Mouse (Mus musculus) kidney, adult 9 months (tissue): ENCODE results near the gene Slit1.

ENCODE experiments used
- DNase-seq: peaks from one replicate; pipeline ENCODE4 v3.0.0; 2022

Slit1 gene

DNA sequence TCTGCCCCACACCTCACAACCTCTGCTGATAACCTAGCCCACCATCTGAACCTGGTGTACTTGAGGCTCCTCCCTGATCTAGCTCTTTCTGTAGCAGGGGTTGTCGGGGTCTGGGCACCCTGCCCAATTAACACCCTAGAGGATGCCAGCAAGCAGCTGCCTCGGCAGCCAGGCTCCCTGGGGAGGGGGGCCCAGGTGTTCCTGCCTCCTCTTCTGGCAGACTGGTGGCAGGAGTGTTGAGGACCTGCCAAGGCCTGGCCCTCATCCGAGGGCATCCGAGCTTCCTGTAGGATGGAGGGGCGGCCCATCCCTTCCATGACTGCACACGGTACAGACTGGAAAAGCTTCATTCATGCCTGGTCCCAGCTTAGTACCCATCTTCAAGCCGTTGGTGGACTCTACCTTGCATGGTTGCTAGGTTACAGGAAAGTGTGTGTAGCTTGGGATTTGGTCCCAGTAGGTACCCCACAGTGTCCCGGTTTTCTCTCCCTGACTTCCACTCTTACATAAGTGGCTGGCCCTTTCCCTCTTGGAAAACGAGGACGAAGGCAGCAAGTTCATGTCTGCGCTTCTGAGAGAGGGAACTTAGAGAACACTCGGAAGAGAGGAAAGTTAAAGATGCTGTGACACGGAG lies 57.9 kb downstream of the Slit1 start:
- no peak for DNase-seq

DNA sequence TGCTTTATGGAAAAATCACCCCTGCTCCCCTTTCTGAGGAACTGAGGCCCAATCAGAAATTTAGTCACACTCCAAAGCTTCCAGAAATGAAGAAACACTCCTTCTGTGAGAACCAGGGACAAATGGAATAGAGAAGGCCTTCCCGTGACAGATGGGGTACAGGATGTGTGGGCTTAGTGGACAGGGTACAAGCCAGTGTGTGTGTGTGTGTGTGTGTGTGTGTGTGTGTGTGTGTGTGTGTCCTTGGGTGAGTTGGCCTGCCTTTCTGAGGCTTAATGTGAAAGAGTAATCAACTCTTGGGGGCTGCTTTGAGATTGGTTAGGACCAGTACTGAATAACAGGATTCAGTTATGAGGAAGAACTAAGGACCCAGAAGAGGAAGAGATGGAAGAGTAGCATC lies 58.6 kb downstream of the Slit1 start:
- no peak for DNase-seq

DNA sequence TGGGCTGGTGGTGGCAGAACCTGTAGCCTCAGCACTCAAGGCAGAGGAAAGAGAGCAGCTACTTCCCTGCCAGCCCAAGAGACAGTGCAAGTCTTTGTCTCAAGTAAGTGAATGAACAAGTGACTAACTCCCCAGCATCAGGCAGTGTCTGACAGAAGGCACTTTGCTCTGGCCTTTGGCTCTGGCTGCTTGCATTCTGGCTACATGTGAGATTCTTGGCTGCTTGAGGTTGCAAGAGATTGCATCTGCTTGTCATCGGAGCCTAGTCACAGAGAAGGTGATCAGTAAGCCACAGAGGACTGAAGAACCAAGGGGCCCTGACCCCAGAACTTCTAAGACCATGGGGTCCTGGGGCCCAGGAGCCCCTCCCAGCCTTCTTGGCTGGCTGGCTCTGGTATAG lies 59.5 kb downstream of the Slit1 start:
- DNase-seq = no peak

DNA sequence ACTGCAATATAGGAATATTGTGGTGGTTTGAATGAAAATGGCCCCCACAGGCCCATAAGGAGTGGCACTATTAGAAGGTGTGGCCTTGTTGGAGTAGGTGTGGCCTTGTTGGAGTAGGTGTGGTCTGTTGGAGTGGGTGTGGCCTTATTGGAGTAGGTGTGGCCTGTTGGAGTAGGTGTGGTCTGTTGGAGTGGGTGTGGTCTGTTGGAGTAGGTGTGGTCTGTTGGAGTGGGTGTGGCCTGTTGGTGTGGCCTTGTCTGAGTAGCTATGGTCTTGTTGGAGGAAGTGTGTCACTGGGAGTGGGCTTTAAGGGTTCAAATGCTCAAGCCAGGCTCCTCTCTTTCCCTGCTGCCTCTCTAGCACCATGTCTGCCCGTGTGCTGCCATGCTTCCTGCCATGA lies 63.2 kb downstream of the Slit1 start:
- no peak for DNase-seq

DNA sequence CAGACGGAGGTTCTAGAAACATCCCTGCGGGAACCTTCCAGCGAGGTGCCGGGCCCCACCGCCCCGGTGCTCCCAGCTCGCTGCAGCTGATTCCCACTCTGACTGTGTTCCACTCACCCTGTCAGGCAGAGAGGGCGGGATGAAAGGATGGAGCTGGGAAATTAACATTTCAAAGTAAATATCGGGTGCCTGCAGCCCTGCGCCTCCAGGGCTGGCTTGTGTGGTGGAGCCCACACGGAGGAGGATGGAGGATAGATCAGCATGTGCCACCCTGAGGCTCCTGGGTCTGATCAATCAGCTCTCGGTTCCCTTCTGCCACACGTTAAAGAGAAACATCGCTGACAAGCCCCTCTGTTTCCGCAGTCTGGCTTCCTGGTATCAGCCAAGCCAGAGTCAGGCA lies 64.4 kb downstream of the Slit1 start:
- no peak for DNase-seq

DNA sequence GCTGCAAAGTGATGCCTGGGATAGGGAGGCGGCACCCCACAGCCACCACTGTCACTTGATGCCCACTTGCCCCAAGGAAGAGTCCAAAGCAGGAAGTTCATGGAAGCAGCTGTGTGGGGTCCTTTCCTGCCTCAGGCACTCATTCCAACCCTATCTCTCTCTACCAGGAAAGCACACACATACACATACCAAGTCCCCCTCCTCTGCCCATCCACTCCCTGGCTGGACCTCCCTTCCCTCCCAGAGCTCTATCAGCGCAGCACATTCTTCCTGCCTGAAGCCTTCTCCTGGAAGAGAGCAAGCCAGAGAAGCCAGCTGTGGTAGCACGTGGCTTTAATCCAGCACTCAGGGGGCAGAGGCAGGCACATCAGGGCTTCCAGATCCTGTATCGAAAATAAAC lies 65.9 kb downstream of the Slit1 start:
- no peak for DNase-seq

DNA sequence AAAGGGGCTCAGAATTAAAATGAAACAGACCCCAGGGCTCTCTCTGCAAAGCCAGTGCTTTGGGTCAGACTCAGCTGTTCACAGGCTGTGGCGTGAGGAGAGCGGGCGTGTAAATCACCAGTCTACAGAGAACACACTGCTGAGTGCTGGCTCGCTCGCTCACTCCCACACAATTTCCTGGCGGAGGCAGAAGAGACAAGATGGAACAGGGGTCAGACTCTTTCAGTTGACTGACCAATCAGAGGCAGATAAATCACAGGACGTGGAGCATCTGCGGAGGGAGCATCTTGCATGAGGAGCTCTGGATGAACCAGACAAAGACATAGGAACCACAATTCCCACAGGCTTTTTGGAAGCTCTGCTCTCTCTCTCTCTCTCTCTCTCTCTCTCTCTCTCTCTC lies 67.9 kb downstream of the Slit1 start:
- no peak for DNase-seq

DNA sequence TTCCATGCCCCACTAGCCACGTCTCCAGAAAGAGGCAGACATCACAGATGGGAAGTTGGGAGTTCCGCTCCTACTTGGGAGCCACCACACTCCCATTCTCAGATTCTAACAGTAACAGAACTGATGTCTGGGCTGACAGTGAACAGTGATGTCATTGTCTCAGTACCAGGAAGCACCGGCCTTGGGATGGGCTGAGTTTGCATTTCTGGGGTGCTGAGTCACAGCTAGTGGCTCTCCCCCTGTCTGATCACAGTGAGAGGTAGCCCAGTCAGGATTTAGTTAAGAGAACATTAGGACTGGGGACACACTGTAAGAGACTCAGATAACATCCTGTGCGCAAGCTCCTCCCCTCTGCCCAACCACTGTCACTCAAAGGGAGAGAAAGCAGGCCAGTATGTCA lies 69.1 kb downstream of the Slit1 start:
- DNase-seq = no peak

DNA sequence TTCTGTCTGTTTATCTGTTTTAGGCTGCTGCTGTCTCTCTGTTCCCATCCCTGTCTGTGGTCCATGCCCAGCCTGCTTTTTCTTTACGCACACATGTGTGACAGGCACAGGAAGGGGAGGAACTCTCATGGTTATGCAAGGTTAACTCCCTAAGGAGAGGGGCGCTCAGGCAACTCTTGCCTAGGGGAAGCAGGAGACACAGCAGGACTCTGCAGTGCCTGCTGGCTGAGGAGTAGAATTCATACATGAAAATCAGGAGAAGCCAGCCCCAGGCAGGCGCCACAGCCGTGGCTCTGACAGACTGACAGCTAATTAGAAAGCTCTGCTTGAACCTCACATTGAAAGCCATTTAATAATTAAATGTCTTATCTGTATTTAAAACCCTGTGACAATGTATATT lies 70.6 kb downstream of the Slit1 start:
- DNase-seq = no peak

DNA sequence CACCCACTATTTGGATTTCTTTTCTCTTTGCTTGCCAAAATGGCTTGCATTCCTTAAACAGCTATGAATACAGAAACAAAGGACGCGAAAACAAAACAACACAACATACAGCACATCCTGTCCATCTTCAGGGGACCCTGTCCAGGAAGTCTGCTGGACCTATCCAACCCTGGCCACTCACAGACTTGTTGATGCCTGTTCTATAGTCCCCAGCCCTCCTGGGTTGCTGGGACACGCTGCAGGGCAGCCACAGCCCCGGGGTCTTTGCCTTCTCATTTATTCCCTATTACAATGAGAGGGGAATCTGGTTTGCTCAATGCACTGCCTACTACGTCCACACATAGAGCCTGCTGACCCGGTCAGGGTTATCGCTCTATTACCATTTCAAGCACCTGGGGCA lies 72.5 kb downstream of the Slit1 start:
- no peak for DNase-seq

DNA sequence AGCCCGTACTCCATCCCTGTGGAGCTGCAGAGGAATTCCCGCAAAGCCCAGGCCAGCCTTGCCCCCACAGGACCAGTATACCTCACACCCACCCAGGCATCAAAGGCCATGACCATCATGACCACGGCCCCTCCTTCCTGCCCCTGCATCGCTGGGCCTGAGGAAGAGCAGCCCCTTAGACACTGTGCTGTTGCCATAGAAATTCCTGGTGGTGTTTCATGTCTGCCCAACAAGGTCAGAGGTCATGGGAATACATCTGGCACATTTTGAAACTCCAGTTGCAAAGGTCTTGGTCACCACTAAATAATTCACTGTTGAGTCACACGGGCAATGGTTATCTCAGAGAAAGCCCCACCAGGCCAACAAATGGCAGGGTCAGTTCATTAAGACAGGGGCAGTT lies 73.0 kb downstream of the Slit1 start:
- DNase-seq = no peak

DNA sequence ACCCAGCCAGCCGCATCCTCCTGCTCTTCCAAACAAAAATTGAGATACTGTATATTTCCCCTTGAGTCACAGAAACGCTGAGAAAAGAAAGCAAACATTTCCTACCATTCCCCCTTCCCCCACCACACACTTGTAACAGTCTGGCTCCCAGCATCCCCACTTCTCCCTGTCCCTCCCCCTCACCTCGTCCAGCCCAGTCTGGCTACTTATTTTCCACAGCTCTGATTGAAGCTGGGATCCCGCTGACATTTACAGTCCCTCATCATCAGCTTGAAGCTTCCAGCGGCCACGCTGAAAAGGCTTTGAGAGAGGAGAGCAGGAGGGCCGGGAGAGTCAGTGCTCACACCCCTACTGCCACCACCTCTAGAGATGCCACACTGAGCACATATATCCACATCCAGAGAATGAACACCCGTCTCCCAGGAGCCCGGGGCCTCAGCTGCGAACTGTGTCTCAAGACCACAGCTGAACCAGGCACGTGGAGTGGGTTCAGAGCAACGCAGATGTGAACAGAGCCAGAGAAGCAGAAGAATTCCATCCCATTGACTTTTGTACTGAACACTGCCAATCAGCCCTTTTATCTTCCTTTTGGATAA lies 73.6 kb downstream of the Slit1 start:
- DNase-seq = no peak

DNA sequence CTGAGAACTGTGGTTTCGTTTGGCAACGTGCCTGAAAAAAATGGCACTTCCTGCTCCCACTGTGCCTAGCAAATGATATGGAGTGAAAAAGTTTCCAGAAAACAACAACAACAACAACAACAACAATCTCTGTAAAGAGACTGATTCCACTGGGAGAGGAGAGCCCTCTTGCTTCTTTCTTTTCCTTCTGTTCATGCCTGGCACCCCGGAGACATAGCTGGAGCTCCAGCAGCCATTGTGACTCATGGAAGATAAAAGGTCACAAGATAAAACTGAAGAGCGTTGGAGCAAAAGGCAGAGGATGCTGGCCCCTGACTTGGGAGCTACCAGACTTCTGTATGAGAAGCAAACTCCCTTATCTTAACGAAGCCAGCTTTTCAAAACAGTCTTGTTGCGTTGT lies 75.9 kb downstream of the Slit1 start:
- no peak for DNase-seq

DNA sequence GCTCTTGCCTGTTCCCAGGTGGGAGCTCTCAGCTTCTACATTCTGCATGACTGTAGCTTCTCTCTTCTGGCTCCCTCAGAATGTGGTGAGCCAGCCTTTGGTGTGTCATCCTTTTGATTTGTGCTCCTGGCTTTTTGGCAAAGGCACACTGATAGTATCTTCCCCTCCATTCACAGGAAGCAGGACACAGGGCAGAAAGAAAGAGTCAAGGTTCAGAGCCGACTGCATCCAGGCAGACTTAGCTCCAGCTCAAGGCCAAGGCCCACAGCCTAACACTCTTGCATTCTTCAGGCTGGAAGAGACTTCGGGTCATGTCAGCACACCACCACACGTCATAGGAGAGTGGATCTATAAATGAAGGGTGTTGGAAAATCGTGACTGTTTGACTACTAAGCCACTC lies 77.5 kb downstream of the Slit1 start:
- no peak for DNase-seq

DNA sequence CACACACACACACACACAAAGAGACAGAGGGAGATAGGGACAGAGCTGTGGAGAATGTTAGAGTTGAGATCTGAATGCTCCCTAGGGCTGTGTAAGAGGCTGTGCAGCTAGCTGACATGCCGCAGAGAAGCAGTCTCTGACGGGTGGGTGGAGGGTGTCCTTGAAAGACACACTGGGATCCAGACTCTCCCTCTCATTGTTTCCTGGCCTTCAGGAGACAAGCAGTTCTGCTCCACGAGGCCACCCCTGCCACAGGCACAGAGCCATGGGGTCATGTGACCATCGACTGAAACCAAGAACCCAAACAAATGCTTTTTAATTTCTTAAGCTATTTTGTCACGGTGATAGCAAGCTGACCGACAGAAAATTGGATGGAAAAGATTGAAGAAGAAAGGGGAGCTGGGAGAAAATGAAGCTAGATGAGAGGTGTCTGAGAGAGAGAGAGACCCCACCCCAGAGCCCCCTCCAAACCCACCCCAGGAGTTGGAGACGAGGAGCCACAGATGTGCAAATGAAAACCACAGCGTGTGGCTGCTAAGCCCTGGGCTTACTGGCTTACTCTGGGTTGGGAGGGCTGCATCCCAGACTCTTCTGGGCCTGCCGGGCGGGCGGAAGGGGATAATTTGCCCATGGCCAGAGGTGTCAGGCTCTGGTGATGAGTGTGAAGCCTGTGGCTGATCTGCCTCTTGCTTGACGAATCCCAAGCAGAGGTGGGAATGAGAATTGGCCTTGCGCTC lies 79.8 kb downstream of the Slit1 start:
- DNase-seq = no peak

DNA sequence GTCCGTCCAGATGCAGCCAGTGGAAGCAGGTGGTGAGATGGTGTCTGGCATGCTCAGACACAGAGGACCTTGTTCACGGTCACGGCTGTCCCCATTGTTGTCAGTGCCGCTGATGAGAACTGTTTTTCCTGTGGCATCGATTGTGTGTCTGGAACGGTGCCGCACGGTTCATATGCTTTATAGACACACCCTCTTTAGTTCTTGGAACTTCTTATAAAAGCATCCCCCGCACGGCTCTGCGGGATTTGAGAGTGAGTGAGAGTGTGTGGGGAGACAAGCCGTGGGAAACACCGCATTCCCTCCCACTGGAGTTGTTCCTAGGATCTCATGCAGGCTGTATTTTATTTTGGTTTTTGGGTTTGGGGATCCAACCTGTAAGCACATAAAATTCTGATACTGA lies 82.0 kb downstream of the Slit1 start:
- no peak for DNase-seq

DNA sequence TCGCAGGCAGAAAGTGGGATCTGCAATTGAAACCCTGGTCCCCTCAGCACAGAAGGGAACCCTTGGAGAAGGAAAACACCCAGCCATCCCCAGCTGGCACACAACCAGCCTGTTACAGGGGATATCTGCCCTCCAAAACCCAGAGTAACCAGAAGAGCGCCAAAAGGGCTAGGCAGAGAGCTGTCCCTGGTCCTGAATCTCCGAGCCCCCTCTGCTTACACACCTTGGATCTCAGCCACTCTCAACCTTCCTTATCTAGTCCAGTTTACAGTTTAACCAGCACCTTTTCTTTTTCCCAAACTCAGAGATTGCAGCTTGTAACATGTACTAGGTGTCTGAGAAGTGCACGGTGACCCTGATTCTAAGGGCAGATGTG lies 82.5 kb downstream of the Slit1 start:
- DNase-seq = no peak

DNA sequence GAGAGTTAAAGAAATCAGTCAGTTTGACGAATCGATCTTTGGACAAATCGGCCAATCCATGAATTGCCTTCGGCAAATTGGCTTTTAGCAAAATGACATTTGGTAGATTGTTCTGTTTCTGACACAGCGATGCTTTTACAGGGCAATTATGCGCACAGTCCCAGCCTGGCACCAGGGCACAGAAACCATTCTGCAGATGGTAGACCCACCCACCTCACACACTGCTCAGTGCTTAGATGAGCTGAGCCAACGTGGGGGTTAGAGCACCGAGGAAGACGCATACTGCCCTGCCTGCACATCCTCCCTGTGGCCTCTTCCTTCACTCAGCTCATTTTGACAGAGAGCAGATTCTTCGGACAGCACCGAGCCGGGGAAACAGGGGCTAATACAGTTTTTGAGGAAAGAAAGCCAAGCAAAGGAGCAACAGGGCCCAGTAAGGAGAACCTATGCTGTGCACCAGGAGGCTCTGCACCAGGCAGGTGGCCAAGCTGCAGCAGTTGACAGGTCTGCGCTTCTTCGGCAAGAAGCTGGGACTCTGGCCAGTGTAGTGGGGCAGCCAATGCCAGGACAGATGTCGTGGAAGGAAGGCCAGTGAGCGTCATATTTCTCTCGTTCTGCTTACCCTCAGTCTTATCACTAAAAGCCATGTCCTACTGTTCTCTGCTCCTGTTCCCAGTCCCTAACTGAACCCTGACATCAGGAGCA lies 83.0 kb downstream of the Slit1 start:
- DNase-seq = no peak

DNA sequence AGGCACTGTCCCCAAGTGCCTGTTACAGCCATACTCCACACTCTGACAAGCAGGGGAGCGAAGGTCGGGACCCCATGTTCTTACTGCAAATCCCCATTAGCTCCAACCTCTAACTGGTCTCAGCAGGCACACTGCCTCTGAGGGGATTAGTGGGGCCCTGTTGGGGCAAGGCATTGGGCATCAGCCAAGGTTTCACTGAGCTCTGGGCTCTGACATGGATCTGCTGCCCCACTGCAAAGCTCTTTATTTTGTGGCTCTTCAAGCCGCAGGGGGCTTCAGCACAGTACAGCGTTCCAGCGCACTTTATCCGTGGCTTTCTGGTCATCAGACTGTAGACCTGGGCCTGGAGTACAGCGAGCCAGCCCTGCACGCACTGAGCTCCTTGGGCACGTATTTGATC lies 86.0 kb downstream of the Slit1 start:
- no peak for DNase-seq

DNA sequence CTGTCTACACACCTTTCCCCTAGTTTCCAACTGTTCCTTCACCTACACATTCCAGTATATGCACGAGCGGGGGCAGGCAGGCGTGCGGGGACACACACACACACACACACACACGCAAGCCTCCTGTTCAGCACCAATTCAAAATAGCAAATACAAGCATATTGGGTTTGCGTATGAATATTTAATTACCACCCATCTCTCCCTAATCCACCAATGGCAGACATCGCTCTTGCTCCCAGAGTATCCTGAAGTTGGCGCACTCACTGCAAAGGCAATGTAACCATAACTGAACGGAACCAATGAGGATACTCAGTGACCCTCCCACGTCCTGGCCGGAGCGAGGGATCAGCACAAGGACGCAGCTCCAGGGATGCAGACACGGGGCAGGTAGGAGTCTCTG lies 86.8 kb downstream of the Slit1 start:
- DNase-seq = no peak

DNA sequence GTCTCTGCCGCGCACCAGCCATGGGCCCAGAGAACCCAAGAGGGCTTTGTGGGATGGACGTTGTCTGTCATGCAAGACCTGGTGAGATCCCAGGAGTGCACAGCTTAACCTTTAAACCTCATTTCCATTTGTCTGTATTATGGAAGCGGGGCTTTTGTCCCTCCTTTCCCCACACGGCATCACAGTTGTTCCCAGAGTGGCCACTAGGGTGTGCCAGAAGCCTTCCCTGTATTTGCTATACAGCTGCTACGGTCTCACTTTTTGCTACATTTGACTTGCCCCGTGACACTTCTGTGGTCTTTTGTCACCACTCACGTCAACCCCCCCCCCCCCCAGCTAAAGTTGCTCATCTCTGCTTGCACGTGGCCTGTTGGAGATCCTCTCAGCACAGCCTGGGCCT lies 87.5 kb downstream of the Slit1 start:
- peak; percentile 42 for DNase-seq

DNA sequence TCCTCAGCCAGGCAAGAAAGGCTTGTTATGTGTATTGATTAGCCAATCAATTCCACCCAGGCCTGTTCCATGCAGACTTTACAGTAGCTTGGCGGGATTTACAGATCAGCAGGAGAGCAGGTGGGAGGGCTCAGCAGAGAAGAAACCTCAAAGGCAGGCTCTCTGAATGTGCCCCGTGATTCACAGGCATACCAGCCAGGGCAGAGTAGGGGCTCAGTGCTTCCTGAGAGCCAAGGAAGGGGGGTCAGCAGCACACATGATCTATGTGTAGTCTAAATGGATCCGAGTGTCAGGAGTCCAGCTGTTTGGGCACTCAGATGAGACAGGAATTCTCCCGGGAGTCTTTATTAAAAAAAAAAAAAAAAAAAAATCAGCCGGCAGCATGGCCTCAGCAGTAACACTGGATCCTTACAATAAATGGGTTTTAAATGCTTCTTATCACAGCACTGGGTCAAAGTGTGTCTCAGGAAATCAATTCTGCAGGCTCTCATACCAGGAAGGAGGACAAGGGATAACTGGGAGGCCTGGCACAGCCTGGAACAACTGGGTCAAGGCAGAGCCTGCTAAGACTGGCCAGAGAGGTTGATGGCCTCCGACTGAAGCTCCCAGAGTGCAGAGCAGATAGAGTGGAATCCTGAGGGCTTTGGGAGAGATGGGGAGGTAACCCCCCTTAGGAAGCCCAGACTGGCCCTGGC lies 88.2 kb downstream of the Slit1 start:
- DNase-seq = no peak

DNA sequence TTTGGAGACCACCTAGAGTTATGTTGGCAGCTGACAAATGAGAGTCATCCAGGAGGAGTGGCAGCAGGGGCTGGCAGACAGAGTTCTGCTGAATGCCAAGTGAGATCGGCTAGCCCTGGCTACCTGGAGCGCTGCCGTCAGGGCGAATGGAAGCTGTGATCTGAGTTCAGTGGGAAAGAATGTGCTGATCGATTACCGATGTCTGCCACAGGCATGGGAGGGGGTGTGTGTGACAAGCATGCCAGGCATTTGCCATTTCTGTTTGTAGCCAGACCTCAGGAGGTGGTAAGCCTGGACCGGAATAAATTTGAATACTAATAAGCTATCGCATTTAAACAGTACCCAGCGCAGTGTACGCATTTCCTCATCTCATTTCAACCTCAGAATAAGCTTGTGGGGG lies 91.5 kb downstream of the Slit1 start:
- DNase-seq = no peak

DNA sequence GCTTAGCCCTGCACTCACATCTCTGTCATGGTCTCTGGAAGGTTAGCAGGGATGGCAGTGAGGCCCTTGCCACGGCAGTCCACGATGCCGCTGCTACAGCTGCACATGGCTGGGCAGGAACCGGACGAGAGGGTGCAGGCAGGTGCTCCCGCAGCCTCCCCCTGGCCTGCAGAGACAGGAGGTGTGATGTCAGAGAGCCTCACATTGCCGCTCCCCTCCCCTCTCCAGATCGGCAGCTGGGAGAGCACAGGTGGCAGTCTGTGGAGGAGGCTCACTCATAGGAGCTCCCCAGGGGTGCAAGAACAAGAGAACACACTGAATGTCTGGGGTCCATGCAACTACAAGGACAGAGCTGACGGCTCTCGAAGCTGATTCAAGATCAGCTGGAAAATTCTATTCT lies 94.1 kb downstream of the Slit1 start:
- no peak for DNase-seq
